Mouse (Mus musculus): Measurements from ENCODE around the gene U2surp.

- TF ChIP-seq CTCF (IDR thresholded peaks at IDR 0.05 in 2 of 3, conservative IDR thresholded peaks at IDR 0.05 in 1 of 3; ENCODE audit: control insufficient read depth in 1 of 3, insufficient read depth in 1 of 3, low read depth in 2 of 3, low read length in 3 of 3, poor library complexity in 1 of 3, severe bottlenecking in 1 of 3) (no peak), POLR2A (IDR thresholded peaks at IDR 0.05; ENCODE audit: control insufficient read depth in 1 of 2, insufficient read depth in 1 of 2, low read depth in 1 of 2, low read length in 2 of 2, poor library complexity in 1 of 2) (peak in 1 of 2 experiments; percentile 57; a peak in 2 of 4 replicates), ELF1 (IDR thresholded peaks at IDR 0.05; ENCODE audit: low read depth, low read length) (0 out of 2 replicates have a peak, but pooled peaks have one; percentile 19), MYC (IDR thresholded peaks at IDR 0.05; ENCODE audit: low read depth, low read length) (peak; percentile 88; the same call in 1 of the 2 replicates), EP300 (IDR thresholded peaks at IDR 0.05; ENCODE audit: low read depth in 1 of 2, low read length in 2 of 2) (peak; percentile 98 to 99), RAD21 (IDR thresholded peaks at IDR 0.05; ENCODE audit: low read depth, low read length) (no peak), MEF2A (IDR thresholded peaks at IDR 0.05; ENCODE audit: extremely low read depth, insufficient replicate concordance, low read depth, low read length, poor library complexity, severe bottlenecking) (no peak), CHD2 (IDR thresholded peaks at IDR 0.05; ENCODE audit: low read length) (peak; percentile 32; the same call in 1 of the 2 replicates), ZMIZ1 (IDR thresholded peaks at IDR 0.05; ENCODE audit: low read depth, low read length) (no peak; the same call in 1 of the 2 replicates), MAX (IDR thresholded peaks at IDR 0.05; ENCODE audit: low read length) (peak; percentile 81; the same call in 1 of the 2 replicates), CHD1 (IDR thresholded peaks at IDR 0.05; ENCODE audit: low read depth, low read length) (peak; percentile 68; the same call in 1 of the 2 replicates)
These were observed 42.7 kb upstream of the U2surp start for GRCm38 (mm10) chr9:95554231-95555221.
